Mouse (Mus musculus) stomach, embryonic 15.5 days (tissue): ENCODE measurements around the gene Aldoart2. TPM values are rescaled to one million over a fixed set of nuclear protein-coding genes. Genes with fewer than 3 reads are reported as not detected.
A peak's percentile ranks its signal among the peaks of the same experiment; 100 is the strongest.
"Not testable (repeated sequence)": the region's sequence is repeated elsewhere in the genome, so short reads cannot be mapped to it uniquely, and the experiment has no call there.

Experiments
- ATAC-seq: fragments of 200-750 bp; cut with Nextera tagmentation; 2 replicates; pipeline ENCODE4 v1.8.0; 2017; ENCODE audit warnings: low read depth, moderate number of reproducible peaks, moderate TSS enrichment; ENCODE audit not compliant: insufficient read depth, low FRiP score
- H3K27ac ChIP-seq: fragments of 300-500 bp; sonication (generic); 2 replicates; pipeline ENCODE4 v1.5.1; 2015; ENCODE audit warnings: mild to moderate bottlenecking, inconsistent platforms
- H3K27me3 ChIP-seq: fragments of 300-500 bp; sonication (generic); replicated peaks from 2 replicates; pipeline ENCODE4 v1.6.1; 2015; ENCODE audit warnings: inconsistent platforms
- H3K36me3 ChIP-seq: fragments of 300-500 bp; sonication (generic); 2 replicates; pipeline ENCODE4 v1.6.1; 2015; ENCODE audit warnings: inconsistent platforms
- H3K4me1 ChIP-seq: fragments of 300-500 bp; sonication (generic); 2 replicates; pipeline ENCODE4 v1.6.1; 2015; ENCODE audit warnings: inconsistent platforms
- H3K4me2 ChIP-seq: fragments of 300-500 bp; sonication (generic); 2 replicates; pipeline ENCODE4 v1.6.1; 2015; ENCODE audit warnings: mild to moderate bottlenecking, inconsistent platforms
- H3K4me3 ChIP-seq: fragments of 300-500 bp; sonication (generic); replicated peaks from 2 replicates; pipeline ENCODE4 v1.5.1; 2015; ENCODE audit warnings: inconsistent platforms
- H3K9ac ChIP-seq: fragments of 300-500 bp; sonication (generic); 2 replicates; pipeline ENCODE4 v1.6.1; 2015; ENCODE audit warnings: inconsistent platforms
- H3K9me3 ChIP-seq: fragments of 300-500 bp; sonication (generic); 2 replicates; pipeline ENCODE4 v1.6.1; 2016; ENCODE audit warnings: inconsistent platforms
- WGBS: fragments of 180-500 bp; shearing (Covaris S2); methylation state at CpG from one replicate; pipeline ENCODE4 v1.1.7; 2015; 5-methylcytosine and 5-hydroxymethylcytosine counted together
- polyA plus RNA-seq: library from polyadenylated mRNA; unstranded; fragments of >200 nt; fragmentation: Nextera tagmentation; extraction: Ambion mirVana; gene quantifications from 2 replicates; pipeline ENCODE4 v1.2.1, GENCODE M21; 2015

The Aldoart2 gene
- polyA plus RNA-seq: 0.42 TPM in 1 of 2 replicates, not detected in the other

DNA sequence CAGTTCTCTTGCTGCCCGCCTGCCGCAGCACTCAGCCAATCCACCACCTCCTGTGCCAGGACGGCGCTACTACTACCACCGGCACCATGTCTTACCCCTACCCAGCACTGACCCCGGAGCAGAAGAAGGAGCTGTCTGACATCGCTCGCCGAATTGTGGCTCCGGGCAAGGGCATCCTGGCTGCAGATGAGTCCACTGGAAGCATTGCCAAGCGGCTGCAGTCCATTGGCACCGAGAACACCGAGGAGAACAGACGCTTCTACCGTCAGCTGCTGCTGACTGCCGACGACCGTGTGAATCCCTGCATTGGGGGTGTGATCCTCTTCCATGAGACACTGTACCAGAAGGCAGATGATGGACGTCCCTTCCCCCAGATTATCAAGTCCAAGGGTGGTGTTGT lies at the start of gene Aldoart2:
Gene Aldoart2, plus strand, starts transcription at position 34 of the 400 bp plus-strand sequence.
- no peaks in the 10 kb centered on the region for H3K9me3 ChIP-seq
- H3K4me2 ChIP-seq: no peak within 1 kb of the TSS
- no peaks in the 10 kb centered on the region for H3K36me3 ChIP-seq
- no peaks in the 10 kb centered on the region for H3K27me3 ChIP-seq
- WGBS: 95% methylated on average over 19 of the region's 19 CpGs
- H3K4me1 ChIP-seq: no peaks in the 10 kb centered on the region
- no peak within 1 kb of the TSS for H3K9ac ChIP-seq
- no peak within 1 kb of the TSS for H3K4me3 ChIP-seq
- no peak for ATAC-seq
- H3K27ac ChIP-seq: no peak within 1 kb of the TSS

DNA sequence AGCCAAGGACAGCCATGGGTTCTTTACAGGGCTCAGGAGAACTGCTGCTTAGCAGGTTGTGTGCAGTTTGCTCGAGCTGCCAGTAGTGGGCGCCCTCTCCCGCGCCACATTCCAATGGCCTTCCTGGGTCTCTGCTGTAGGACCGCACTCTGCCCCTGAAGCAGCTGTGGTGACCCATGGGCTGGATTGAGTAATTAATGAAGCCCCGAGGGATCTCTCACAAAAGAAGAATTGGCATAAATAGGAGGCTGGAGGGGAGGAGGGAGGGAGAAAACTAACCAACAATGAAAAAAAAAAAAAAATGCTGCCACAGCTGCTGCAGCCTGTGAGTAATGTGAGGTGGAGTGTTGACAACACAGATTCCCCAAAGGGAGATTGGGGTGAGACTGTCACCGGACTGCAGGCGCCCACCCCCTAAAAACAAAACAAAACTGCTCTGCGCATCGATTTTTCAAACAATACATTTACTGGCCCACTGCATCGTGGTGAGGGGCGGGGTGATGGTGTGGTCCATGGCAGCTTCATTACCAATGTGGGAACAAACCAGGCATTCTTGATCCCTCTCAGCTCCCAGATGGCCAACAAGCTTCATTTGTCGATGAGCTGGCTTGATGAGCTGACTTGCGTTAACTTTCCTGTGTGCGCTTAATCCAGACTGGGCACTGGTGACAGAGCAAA lies 46.8 kb upstream of the Aldoart2 start:
- 53% methylated on average over 15 of the region's 15 CpGs for WGBS
- Histone ChIP-seq H3K9me3 (no peaks in the 10 kb centered on the region), H3K36me3 (no peaks in the 10 kb centered on the region)

DNA sequence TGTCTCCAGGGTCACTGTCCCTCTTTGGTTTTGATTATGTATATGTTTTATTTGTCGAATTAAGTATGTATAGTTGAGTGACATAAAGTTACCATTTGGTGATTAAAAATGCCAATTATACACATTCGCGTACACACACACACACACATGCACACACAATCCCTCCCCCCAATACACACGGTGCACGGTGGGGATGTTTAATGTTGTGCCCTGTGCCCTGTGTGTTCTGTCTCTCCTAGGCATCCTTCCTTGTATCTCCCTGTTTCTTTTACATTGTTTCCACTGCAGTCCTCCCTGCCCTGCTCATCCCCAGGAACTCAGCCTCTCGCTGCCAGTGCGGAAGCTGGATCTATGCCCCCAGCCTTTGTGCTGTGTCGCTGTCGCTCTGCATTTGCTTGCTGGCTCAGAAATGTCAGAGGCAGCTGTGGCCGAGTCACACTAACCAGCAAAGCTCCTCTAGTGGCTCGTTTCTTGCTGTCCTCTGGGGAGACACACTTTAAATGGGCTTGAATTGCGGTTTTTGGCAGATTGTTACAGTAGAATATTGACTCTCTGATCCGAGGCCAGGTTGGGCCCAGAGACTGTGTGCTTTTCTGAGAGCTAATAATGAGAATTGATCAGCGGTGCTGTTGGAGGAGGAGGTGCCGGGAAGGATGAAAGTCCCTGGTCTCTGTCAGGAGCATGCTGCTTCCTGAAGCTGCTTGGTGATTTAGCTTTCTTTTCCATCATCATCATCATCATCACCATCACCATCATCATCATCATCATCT lies 37.9 kb upstream of the Aldoart2 start:
- Histone ChIP-seq H3K9me3 (no peaks in the 10 kb centered on the region), H3K4me2 (no peak overlapping the region), H3K4me1 (no peaks in the 10 kb centered on the region), H3K27ac (no peak overlapping the region), H3K9ac (no peak overlapping the region), H3K36me3 (no peaks in the 10 kb centered on the region), H3K4me3 (no peak overlapping the region), H3K27me3 (no peaks in the 10 kb centered on the region)
- no peak for ATAC-seq
- WGBS: 67% methylated on average over 15 of the region's 15 CpGs

More for the DNA sequence above, 46.8 kb upstream of the Aldoart2 start:
- Histone ChIP-seq H3K27me3 (no peaks in the 10 kb centered on the region), H3K4me2 (no peak overlapping the region), H3K4me1 (no peaks in the 10 kb centered on the region), H3K27ac (no peak overlapping the region), H3K4me3 (no peak overlapping the region), H3K9ac (no peak overlapping the region)
- no peak for ATAC-seq

GRCm38 (mm10) chr12:55536537-55537135 lies 28.4 kb upstream of the Aldoart2 start:
- no peaks in the 10 kb centered on the region; the same call in 1 of the 2 replicates for H3K27me3 ChIP-seq
- no peaks in the 10 kb centered on the region for H3K36me3 ChIP-seq
- ATAC-seq: no peak
- H3K4me1 ChIP-seq: no peaks in the 10 kb centered on the region
- WGBS: 8% methylated on average over 14 of the region's 14 CpGs
- no peak overlapping the region for H3K4me3 ChIP-seq
- H3K9me3 ChIP-seq: no peaks in the 10 kb centered on the region
- H3K4me2 ChIP-seq: no peak overlapping the region
- no peak overlapping the region for H3K9ac ChIP-seq
- H3K27ac ChIP-seq: no peak overlapping the region

- Histone ChIP-seq H3K4me1 (no peaks in the 10 kb centered on the region), H3K27ac (no peak overlapping the region), H3K9me3 (no peaks in the 10 kb centered on the region), H3K4me3 (no peak overlapping the region), H3K9ac (no peak overlapping the region), H3K36me3 (no peaks in the 10 kb centered on the region), H3K4me2 (no peak overlapping the region), H3K27me3 (no peaks in the 10 kb centered on the region; the same call in 1 of the 2 replicates)
- 54% methylated on average over 7 of the region's 7 CpGs for WGBS
- ATAC-seq: no peak
These were observed 27.3 kb upstream of the Aldoart2 start for GRCm38 (mm10) chr12:55537742-55538141.

DNA sequence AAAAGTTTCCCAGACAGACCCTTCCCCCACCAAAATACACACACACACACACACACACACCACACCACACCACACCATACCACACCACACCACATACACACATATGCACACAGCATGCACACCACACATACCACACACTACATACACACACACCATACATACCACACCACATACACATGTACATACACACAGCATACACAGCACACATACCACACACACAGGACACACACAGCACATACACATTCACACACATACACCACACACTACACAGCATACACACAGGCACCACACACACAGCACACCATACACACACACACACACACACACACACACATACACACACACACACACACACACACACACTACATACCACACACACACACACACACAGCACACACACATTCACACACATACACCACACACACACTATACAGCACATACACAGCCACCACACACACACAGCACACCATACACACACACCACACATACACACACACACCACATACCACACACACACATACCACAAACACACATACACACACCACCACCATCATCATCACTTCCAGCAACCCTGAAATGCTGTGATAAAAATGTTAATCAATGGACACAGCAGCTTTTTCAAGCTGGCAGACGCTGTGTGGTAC lies 26.6 kb upstream of the Aldoart2 start:
- Histone ChIP-seq H3K9ac (no peak overlapping the region), H3K27ac (no peak overlapping the region), H3K36me3 (no peaks in the 10 kb centered on the region), H3K4me2 (no peak overlapping the region), H3K9me3 (no peaks in the 10 kb centered on the region), H3K27me3 (no peaks in the 10 kb centered on the region; the same call in 1 of the 2 replicates), H3K4me3 (no peak overlapping the region), H3K4me1 (no peaks in the 10 kb centered on the region)
- ATAC-seq: peak; percentile 70
- WGBS: 79% methylated on average over 1 of the region's 1 CpGs

- no peak for ATAC-seq
These were observed 25.9 kb upstream of the Aldoart2 start for GRCm38 (mm10) chr12:55539157-55539556.

GRCm38 (mm10) chr12:55554901-55555300 lies 10.1 kb upstream of the Aldoart2 start:
- H3K4me3 ChIP-seq, H3K9ac ChIP-seq, H3K9me3 ChIP-seq, H3K27me3 ChIP-seq, ATAC-seq, H3K36me3 ChIP-seq, H3K27ac ChIP-seq, H3K4me1 ChIP-seq, H3K4me2 ChIP-seq: not testable (repeated sequence)
- WGBS: 76% methylated on average over 6 of the region's 6 CpGs

More at GRCm38 (mm10) chr12:55539157-55539556, 25.9 kb upstream of the Aldoart2 start:
- H3K27me3 ChIP-seq: no peaks in the 10 kb centered on the region; the same call in 1 of the 2 replicates
- no peaks in the 10 kb centered on the region for H3K4me1 ChIP-seq
- no peaks in the 10 kb centered on the region for H3K36me3 ChIP-seq
- no peak overlapping the region for H3K9ac ChIP-seq
- no peak overlapping the region for H3K4me2 ChIP-seq
- H3K4me3 ChIP-seq: no peak overlapping the region
- no peak overlapping the region for H3K27ac ChIP-seq
- no peaks in the 10 kb centered on the region for H3K9me3 ChIP-seq
- WGBS: 69% methylated on average over 8 of the region's 8 CpGs

GRCm38 (mm10) chr12:55557866-55558265 lies 7.2 kb upstream of the Aldoart2 start:
- WGBS: 76% methylated on average over 6 of the region's 6 CpGs
- H3K4me1 ChIP-seq: no peaks in the 10 kb centered on the region
- H3K4me2 ChIP-seq: no peak overlapping the region
- no peaks in the 10 kb centered on the region for H3K36me3 ChIP-seq
- no peak overlapping the region for H3K27ac ChIP-seq
- H3K4me3 ChIP-seq: no peak overlapping the region
- H3K9me3 ChIP-seq: no peaks in the 10 kb centered on the region
- H3K27me3 ChIP-seq: no peaks in the 10 kb centered on the region
- no peak for ATAC-seq
- no peak overlapping the region for H3K9ac ChIP-seq

DNA sequence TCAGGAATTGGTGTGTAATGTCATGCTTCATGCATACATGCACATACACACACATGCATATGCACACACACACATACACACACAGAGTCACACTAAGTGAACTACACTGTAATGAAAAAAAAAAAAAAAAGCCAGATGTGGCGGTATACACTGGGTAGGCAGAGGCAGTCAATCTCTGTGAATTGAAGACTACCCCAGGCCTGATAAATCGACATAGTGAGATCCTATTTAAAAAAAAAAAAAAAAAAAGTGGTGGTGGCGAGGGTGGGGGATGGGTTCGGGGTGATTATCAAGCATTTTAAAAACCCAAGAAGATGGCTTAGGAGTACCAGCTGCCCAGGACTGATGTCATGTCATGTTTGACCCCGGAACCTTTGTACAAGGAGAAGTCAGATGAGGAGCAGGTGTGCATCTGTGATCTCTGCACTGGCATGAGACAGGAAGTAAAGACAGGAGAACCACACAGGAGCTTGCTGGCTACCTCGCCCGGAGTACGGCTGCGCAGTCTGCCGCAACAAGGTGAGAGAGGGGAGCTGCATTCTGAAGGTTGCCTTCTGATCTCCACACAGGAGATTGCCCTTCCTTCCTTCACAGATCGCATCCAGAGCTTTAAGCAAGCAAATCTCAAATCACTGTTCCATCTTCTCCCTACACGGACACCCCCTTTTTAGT lies 5.7 kb upstream of the Aldoart2 start:
- no peak overlapping the region for H3K4me3 ChIP-seq
- H3K9me3 ChIP-seq: no peaks in the 10 kb centered on the region
- no peak overlapping the region for H3K9ac ChIP-seq
- 81% methylated on average over 12 of the region's 12 CpGs for WGBS
- no peak for ATAC-seq
- no peaks in the 10 kb centered on the region for H3K36me3 ChIP-seq
- no peak overlapping the region for H3K4me2 ChIP-seq
- no peak overlapping the region for H3K27ac ChIP-seq
- no peaks in the 10 kb centered on the region for H3K4me1 ChIP-seq
- no peaks in the 10 kb centered on the region for H3K27me3 ChIP-seq

- no peak overlapping the region for H3K27ac ChIP-seq
- no peak overlapping the region for H3K9ac ChIP-seq
- H3K4me1 ChIP-seq: no peaks in the 10 kb centered on the region
- H3K36me3 ChIP-seq: no peaks in the 10 kb centered on the region
- 13% methylated on average over 19 of the region's 19 CpGs for WGBS
- no peaks in the 10 kb centered on the region for H3K27me3 ChIP-seq
- H3K4me2 ChIP-seq: peak overlapping the region; percentile 57
- H3K4me3 ChIP-seq: peak overlapping the region; percentile 32
- H3K9me3 ChIP-seq: no peaks in the 10 kb centered on the region
- no peak; the same call in 1 of the 2 replicates for ATAC-seq
These were observed 4.9 kb upstream of the Aldoart2 start for GRCm38 (mm10) chr12:55560025-55560690.
